Mouse (Mus musculus): ENCODE measurements around the gene Gm42669.
A peak's percentile ranks its signal among the peaks of the same experiment; 100 is the strongest.

Gm42669 gene

GRCm38 (mm10) chr5:107507321-107507720 lies at the start of gene Gm42669:
Gene Gm42669, plus strand, starts transcription at chr5:107507621.
- no peak for DNase-seq

GRCm38 (mm10) chr5:107462147-107463076 lies 45.0 kb upstream of the Gm42669 start:
- DNase-seq, result no peak

GRCm38 (mm10) chr5:107466501-107466900 lies 40.9 kb upstream of the Gm42669 start:
- no peak for DNase-seq

- DNase-seq, result no peak
Observed at GRCm38 (mm10) chr5:107467098-107467497, 40.3 kb upstream of the Gm42669 start.

DNA sequence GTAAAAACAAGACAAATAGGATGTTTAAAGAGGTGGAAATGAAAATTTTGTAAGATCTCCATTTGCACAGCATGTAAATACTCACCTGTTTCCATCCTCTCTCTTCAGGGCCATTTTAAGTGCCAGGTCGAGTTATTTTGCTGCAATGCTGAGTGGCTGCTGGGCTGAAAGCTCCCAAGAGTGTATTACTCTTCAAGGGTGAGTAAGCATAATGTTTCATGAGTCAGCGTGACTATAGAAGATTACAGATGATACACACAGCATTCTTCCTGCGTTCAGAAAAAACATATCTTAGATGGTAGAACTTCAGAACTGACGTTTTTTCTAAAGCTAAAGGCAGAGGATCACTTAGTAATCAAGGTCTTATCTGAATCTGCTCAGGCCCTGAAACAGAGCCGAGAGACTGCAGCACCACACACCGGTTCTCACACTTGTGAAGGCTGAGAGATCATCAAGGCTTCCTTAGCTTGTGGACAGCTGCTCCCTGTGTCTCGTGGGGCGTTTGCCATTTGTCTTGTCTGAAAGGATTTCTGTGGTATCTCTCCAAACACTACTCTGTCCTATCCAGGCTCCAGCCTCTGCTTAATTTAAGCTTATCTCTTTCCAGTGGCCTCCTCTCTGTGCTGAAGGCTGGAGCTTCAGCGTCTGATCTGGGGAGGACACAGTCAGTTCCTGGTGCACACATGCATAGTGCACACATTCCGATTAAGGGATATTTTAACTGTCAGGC lies 36.7 kb upstream of the Gm42669 start:
- no peak for DNase-seq

GRCm38 (mm10) chr5:107480194-107480593 lies 27.2 kb upstream of the Gm42669 start:
- no peak for DNase-seq

- no peak for DNase-seq
Observed at GRCm38 (mm10) chr5:107488996-107489395, 18.4 kb upstream of the Gm42669 start.

DNA sequence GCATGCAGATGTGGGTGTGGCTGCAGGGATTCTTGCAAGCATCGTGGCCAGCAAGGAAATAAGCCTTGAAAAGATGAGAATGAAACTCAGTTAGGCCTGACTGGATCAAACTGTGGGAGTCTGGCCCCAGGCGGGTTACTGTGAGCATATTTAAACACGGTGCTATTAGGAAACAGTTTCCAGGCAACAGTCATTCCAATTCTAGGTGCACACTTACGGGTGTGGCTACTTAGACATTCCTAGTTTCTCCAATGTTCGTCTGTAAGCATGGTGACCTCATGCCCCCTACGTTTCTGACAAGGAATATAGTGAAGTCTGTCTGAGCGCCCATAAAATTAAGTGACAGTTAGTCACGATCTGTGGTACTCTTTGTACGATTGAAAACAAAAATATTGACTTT lies 16.4 kb upstream of the Gm42669 start:
- DNase-seq, result no peak

DNA sequence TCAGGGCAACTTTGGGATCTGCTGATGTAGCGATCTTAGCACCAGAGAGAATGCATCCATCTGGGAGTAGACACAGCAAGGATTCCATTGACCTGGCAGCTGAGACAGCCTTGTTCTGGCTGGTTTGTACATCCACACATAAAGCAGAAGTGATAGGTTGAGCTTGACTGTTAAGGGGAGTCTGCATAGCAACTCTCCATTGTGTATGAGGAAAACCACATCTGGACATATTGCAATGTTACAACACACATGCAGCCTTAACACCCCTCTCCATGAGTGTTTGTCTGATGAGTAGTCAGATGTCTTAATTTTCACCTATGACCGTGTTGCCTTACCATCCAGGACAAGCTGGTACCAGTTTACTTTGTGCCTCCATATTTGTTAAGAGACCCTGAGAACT lies 14.9 kb upstream of the Gm42669 start:
- DNase-seq, result no peak

DNA sequence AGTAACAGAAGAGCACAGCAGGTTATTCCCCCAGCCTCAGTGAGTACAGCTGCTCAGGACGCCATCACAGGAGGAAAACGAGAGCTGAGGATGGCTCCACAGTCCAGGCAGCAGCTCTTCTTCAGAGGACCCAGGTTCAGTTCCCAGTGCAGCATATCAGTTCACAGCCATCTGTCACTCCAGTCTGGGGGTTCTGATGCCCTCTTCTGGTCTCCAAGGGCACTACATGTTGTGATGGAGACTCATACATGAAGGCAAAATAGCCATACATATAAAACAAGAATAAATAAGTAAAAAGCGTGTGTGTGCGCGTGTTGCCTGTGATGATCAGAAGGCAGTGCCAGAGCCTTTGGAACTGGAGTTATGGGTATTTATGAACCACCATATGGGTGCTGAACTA lies 12.7 kb upstream of the Gm42669 start:
- DNase-seq, result no peak

DNA sequence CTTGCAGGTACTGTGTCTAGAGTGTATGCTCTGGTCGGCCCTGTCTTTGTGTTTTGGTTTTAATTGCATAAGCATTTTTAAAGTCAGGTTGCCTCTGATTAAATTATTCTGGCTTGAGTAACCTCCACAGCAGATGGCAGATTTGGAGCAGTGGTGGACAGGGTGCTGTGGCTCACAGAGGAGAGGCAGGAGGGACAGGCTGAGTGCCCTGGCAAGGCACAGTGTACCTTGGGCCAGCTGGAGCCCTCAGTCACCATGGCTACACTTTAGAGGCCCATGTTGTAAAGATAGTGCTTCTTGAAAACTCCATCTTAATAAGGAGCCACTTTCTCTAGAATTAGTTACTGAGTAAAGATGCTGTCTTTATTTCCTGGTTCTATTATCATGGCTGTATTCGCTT lies 11.4 kb upstream of the Gm42669 start:
- no peak for DNase-seq

DNA sequence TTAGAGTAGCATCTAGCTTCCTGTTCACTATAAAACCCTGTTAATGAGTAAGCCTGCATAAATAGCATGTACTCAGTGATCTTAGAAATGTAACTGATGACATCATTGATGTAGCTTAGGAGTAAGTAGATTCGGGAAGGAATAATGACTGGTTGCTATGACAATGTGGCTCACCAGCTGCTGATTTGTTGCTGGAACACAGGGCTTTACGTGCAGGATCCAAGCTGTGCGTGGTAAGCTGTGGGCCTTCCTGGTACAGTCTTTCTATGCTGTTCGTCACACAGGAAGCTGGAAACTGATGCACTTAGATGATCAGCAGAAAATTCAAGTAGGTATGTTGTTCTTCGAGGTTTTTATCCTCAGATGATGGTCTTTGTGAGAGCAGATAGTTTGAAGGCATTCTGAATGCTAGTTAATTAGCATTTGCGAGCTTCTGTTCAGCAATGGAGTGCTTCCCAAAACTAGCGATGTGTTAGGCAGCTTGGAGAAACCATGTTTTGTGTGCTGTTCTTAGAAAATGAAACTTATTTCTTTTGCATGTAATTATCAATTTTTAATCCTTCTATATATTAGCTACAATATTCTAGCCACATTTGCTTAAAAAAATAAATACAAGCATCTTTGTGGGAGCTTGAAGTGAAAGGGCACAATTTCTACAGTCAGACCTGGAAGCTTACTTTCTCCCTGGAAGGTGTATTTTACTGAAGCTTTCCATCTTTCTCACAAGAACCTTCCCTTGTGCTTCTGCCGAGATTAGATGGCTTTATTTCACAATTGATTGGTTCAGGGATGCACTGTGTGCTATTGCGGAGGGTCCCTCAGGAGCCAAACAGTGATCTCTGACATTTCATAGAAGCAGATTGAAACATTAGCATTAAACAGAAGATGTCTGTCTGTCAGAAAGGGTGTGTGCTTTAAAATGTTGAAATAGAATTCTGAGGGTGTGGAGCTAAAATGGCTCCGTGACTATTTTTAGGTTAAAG lies 9.6 kb upstream of the Gm42669 start:
- DNase-seq, result peak; percentile 89

GRCm38 (mm10) chr5:107498806-107499310 lies 8.6 kb upstream of the Gm42669 start:
- no peak for DNase-seq

DNA sequence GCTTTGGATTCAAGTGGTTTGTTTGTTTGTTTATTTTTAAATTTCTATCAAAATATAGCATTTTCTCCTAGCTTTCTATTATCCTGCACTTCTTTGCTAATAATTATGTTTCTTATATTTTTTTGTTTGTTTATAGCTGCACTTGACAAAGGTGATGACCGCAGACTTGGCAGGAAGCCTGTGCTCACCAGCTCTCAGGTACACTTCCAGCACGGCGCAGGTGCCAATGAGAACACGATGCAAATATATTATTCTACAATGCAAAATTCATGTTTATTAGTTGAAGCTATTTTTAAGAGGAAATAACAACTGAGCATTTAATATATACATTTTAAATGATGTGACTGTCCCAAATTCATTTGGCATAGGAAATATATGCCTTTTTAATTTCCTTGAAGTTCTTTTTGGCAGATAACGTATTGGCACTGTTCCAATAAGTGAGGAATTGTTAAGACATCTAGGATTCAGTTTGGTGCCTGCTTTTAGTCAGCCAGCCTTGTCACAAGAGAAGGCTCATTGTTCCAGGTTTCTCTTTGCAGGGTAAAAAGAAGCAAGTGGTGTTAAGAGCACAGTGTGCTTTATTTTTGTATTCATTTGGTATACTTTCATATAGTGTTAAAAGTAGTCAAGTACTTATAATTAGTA lies 7.4 kb upstream of the Gm42669 start:
- DNase-seq, result no peak

DNA sequence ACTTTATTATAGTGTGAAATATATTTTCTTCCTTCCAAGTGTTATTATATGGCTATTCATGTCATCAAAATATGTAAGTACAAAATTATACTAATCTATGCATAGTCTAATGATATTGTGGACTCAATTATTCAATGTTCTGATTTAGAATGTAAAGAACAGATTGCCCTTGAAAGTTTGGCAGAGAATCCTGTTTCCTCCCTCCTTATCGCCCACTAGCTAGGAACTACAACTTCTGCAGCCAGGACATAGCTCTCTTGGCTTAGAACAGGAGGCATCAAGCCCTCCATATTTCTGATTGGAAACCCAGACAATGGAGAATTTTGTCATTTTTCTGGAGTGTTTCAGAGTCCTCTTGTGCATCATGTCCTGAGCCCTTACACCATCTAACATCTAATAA lies 6.7 kb upstream of the Gm42669 start:
- no peak for DNase-seq

DNA sequence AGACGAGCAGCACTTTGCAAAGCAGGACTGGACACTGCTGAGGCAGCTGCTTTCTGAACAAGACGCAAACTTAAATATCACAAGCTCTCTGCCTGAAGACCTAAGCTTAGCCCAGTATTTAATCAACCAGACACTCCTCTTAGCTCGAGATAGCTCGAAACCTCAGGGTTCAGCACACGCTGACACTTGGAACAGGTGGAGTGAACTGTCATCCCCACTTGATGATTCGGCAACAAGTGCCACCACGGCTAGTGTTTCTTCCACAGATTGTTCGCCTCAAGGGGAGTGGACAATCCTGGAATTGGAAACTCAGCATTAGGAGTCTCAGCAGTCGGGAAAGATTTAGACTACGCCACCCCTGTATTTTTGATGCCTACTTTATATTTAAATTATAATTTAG lies 3.1 kb downstream of the Gm42669 start:
- DNase-seq, result no peak

DNA sequence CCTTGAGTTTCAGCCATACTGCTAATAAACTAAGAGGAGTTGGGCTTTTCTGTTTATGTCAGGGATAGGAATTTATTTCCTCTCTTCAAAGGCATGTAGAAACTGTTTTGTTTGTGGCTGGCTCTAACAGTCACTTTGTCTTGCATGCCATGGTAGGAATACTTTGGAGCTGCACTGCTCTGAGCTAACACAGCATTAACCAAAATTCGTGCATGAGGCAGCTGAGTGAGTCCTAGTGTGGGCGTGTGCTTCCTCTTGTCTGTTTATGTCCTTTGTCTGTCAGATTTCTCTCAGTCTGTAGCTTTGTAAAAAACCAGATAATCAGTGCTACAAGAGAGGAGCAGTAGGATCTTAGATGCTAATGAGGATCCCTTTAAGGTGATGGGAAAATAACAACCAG lies 3.9 kb downstream of the Gm42669 start:
- peak; percentile 35 for DNase-seq

DNA sequence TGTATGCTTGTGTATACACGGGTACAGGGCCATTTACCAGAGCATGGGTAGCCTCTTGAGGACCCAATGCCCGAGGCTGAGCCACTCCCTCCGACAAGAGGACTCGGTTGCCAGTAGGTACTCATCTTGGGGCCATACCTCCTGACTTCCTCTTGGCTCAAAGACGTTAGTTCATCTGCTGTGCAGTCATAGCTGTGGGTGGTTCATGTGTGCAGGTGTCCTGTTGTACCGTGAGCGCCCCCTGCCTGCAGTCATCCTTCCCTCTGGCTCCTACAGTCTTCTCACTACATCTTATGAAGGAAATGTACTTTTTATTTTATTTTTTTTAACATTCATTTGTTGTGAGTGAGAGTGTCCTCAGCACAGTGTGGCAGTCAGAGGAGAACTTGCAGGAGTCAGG lies 6.2 kb downstream of the Gm42669 start:
- DNase-seq, result peak; percentile 51

DNA sequence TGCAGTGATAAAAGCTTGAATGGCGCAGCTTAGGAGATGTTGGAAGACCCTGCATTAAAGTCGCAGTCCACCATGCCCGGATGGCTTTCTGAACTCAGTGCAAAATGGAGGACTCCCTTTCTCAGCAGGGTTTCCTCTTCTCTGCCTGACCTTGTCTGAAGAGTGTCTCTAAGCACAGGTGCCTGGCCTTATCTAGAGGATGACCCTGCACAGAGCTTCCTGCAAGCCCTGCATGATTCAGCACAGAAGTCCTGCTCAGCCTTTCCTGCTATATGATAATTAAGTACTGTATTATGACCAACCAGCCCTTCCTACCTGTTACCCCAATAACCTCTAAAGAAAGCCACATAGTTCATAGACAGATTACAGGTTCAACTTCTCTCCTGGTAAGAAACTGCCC lies 8.0 kb downstream of the Gm42669 start:
- no peak for DNase-seq

- no peak for DNase-seq
Observed at GRCm38 (mm10) chr5:107516087-107516486, 8.7 kb downstream of the Gm42669 start.

GRCm38 (mm10) chr5:107518602-107519001 lies 11.2 kb downstream of the Gm42669 start:
- DNase-seq, result no peak

GRCm38 (mm10) chr5:107521386-107521785 lies 14.0 kb downstream of the Gm42669 start:
- DNase-seq, result no peak
